Mouse (Mus musculus): Measurements from ENCODE around the gene Ryr3.
"Not testable (repeated sequence)": the region's sequence is repeated elsewhere in the genome, so short reads cannot be mapped to it uniquely, and the experiment has no call there.

Ryr3 gene

GRCm38 (mm10) chr2:113116788-113117187 lies 100.1 kb downstream of the Ryr3 start:
- in situ Hi-C loops (cut with MboI; ENCODE audit: low pct_unique_long_range_greater_than_20kb in 1 of 2, low sequenced_read_pairs in 2 of 2, unreplicated experiment in 1 of 2), result no loop called here

DNA sequence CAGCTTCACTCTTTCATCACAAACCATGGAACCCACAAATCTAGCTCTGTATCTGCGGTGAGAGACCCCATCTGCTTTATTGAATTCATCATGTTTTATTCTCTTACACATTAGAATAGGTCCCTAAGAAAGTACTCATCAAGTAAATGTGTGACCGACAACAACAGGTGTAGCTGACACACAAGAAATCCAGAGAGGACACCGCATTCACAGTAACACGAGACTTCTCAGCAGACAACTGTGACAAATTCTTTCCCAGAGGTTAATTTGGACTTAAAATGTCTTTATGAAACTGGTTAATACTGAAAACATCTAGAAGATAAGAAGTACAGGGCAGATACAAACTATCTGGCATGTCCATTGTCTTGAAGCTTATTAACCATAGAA lies 101.0 kb downstream of the Ryr3 start:
- in situ Hi-C loops (cut with MboI; ENCODE audit: low pct_unique_long_range_greater_than_20kb in 1 of 2, low sequenced_read_pairs in 2 of 2, unreplicated experiment in 1 of 2), result no loop called here

- in situ Hi-C loops (cut with MboI; ENCODE audit: low pct_unique_long_range_greater_than_20kb in 1 of 2, low sequenced_read_pairs in 2 of 2, unreplicated experiment in 1 of 2), result no loop called here
These were observed 101.5 kb downstream of the Ryr3 start for GRCm38 (mm10) chr2:113115248-113115896.

DNA sequence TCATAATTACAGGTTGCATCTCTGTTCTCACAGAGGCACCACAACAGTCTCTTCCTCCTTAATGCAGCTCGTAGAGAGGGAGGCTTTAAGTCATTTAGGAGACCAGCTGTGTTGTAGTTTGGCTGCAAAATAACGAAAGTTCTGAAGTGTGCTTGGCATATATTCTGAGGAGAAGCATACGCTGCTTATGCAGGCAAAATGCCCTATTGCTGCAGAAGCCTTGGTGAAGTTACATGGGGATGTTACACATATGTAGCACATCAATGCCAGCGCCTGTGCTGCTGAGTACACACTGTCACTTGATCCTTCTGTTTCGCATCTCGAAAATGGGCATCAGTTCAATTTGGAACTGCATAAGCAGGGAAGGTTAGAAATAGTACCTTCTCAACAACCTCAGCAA lies 112.3 kb downstream of the Ryr3 start:
- in situ Hi-C loops (cut with MboI; ENCODE audit: low pct_unique_long_range_greater_than_20kb in 1 of 2, low sequenced_read_pairs in 2 of 2, unreplicated experiment in 1 of 2), result no loop called here

DNA sequence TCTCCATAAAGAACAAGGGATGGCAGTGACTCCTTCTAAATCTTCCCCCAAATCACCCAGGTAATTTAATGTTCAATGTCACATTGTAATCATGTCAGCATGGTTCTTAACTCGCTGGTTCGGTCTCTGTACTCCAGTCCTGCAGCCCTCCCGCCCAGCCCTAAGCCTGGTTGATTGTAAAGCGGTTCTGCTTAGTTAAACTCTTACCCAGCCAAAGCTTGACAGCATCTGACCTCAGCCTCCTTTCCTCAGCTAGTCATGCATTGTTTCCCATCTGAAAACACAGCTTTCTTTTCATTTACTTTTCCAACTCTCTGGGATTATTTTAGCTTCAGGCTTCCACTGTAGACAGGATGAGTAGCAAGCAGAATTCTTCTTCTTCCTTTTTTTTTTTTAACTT lies 121.7 kb downstream of the Ryr3 start:
- in situ Hi-C loops (cut with MboI; ENCODE audit: low pct_unique_long_range_greater_than_20kb in 1 of 2, low sequenced_read_pairs in 2 of 2, unreplicated experiment in 1 of 2), result no loop called here

DNA sequence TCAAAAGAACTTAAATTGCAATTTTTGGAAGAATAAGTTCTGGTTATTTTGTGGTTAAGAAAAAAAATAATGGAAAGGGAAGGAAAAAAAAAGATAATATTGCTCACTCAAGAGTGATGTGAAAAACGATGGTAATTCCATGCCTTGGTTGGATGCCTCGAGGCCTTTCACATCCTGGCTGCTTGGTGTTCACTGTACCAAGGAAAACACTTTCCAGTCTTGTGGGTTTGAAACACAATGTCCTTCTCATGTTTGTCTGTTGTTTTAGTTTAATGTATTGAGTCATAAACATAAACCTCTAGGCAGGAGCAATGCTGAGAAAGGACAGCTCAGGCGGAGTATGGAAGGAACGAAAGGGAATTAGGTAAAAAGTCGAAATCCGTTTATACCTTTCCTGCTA lies 122.8 kb downstream of the Ryr3 start:
- in situ Hi-C loops (cut with MboI; ENCODE audit: low pct_unique_long_range_greater_than_20kb in 1 of 2, low sequenced_read_pairs in 2 of 2, unreplicated experiment in 1 of 2), result no loop called here

DNA sequence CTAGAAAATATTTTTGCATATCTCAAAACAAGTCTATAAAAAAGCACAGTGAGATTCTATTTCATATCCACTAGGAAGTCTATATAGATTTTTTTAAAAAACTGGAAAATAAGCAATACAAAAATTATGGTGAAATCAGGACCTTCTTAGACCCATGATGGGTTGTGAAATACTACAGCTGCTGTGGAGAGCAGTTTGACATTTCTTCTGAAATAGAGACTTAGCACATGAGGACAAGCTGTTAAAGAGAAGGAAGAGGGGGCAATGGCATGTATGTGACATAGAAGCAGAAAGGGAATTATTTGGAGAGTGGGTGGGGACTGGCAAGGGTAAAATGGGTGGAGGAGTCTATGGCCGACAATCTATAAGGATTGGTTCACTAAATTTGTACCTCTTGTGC lies 124.1 kb downstream of the Ryr3 start:
- in situ Hi-C loops (cut with MboI; ENCODE audit: low pct_unique_long_range_greater_than_20kb in 1 of 2, low sequenced_read_pairs in 2 of 2, unreplicated experiment in 1 of 2), result no loop called here

DNA sequence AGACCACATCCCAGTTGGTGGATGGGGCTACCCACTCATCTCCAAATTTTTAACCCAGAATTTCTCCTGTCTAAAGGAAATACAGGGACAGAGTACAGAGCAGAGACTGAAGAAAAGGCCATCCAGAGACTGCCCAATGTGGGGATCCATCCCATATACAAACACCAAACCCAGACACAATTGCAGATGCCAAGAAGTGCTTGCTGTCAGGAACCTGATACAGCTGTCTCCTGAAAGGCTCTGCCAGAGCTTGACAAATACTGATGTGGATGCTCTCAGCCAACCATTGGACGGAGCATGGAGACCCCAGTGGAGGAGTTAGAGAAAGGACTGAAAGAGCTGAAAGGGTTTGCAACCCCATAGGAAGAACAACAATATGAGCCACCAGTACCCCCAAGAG lies 125.6 kb downstream of the Ryr3 start:
- in situ Hi-C loops (cut with MboI; ENCODE audit: low pct_unique_long_range_greater_than_20kb in 1 of 2, low sequenced_read_pairs in 2 of 2, unreplicated experiment in 1 of 2), result not testable (repeated sequence)

GRCm38 (mm10) chr2:113076396-113076795 lies 140.5 kb downstream of the Ryr3 start:
- in situ Hi-C loops (cut with MboI; ENCODE audit: low pct_unique_long_range_greater_than_20kb in 1 of 2, low sequenced_read_pairs in 2 of 2, unreplicated experiment in 1 of 2), result no loop called here

- in situ Hi-C loops (cut with MboI; ENCODE audit: low pct_unique_long_range_greater_than_20kb in 1 of 2, low sequenced_read_pairs in 2 of 2, unreplicated experiment in 1 of 2), result no loop called here
These were observed 157.5 kb downstream of the Ryr3 start for GRCm38 (mm10) chr2:113059367-113059766.

DNA sequence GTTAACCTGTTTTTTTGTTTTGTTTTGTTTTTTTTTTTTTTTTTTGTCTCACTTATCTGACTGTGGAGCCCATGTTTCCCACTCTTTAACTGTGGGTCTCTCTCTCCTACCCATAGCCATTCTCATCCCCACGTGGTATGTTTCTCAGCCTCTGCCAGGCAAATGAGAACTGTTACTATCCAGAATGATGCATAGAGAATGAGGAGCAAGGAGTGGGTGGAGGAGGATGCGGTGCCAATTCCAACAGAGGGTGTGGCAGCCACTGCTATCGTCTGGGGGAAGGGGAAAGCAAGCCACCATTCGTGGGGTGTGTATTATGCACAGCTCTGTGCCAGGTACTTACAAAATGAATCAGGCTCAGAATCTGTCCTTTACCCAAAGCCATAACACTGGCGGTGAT lies 158.0 kb downstream of the Ryr3 start:
- in situ Hi-C loops (cut with MboI; ENCODE audit: low pct_unique_long_range_greater_than_20kb in 1 of 2, low sequenced_read_pairs in 2 of 2, unreplicated experiment in 1 of 2), result no loop called here

- in situ Hi-C loops (cut with MboI; ENCODE audit: low pct_unique_long_range_greater_than_20kb in 1 of 2, low sequenced_read_pairs in 2 of 2, unreplicated experiment in 1 of 2), result no loop called here
These were observed 158.8 kb downstream of the Ryr3 start for GRCm38 (mm10) chr2:113058116-113058515.

DNA sequence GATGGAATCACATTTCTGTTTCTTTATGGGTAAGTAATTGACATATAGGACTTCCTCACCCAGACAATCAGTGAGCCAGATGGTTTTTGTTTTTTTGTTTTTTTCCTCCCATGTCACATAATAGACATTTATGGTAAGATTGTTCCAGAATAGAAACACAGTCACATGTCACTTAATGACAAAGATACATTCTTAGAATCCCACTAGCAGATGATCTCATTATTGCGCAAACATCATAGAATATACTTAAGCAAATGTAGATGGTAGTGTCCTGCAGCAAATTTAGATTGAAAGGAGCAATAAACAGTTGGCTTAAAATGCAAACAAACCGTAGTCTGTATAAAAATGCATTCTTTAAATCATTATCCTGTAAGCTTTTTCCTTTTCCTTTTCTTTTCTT lies 161.3 kb downstream of the Ryr3 start:
- in situ Hi-C loops (cut with MboI; ENCODE audit: low pct_unique_long_range_greater_than_20kb in 1 of 2, low sequenced_read_pairs in 2 of 2, unreplicated experiment in 1 of 2), result no loop called here

DNA sequence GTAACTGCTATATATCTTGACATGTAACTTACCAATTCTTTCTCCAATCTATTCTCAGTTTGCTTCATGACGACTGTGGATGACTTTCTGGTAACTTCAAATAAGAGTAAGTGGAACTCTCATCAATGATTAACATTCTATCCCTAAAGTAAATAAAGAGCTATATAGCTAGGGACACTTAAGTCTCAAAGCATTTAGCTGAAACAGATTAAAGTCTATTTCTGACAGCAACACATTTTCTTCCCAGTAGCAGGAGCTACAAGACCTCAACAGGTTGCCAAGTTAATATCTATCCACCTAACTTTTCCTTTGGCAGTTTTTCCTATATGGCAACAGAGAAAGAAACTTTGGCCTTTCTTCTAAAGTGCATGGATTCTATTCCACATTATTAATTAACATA lies 167.1 kb downstream of the Ryr3 start:
- in situ Hi-C loops (cut with MboI; ENCODE audit: low pct_unique_long_range_greater_than_20kb in 1 of 2, low sequenced_read_pairs in 2 of 2, unreplicated experiment in 1 of 2), result no loop called here

DNA sequence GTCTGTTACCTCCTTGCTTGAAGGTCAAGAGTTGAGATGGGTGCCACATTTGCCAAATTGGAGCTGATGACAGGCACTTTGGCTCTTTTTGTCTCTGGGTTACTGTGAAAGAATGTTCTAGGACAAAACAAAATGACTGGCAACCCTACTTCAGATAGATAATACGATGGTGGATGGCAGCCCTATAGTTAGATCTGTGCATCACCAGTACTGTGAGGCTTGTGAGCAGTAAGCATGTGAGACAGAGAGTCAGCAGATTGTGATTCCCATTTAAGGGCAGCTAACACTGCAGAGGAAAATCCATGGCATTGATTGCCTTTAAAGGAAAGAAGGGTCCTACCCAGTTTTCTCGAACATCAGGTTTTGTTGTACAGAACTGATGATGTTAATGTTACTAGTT lies 180.3 kb downstream of the Ryr3 start:
- in situ Hi-C loops (cut with MboI; ENCODE audit: low pct_unique_long_range_greater_than_20kb in 1 of 2, low sequenced_read_pairs in 2 of 2, unreplicated experiment in 1 of 2), result no loop called here

- in situ Hi-C loops (cut with MboI; ENCODE audit: low pct_unique_long_range_greater_than_20kb in 1 of 2, low sequenced_read_pairs in 2 of 2, unreplicated experiment in 1 of 2), result no loop called here
These were observed 186.2 kb downstream of the Ryr3 start for GRCm38 (mm10) chr2:113030689-113031088.

- in situ Hi-C loops (cut with MboI; ENCODE audit: low pct_unique_long_range_greater_than_20kb in 1 of 2, low sequenced_read_pairs in 2 of 2, unreplicated experiment in 1 of 2), result no loop called here
These were observed 197.0 kb downstream of the Ryr3 start for GRCm38 (mm10) chr2:113019896-113020295.

DNA sequence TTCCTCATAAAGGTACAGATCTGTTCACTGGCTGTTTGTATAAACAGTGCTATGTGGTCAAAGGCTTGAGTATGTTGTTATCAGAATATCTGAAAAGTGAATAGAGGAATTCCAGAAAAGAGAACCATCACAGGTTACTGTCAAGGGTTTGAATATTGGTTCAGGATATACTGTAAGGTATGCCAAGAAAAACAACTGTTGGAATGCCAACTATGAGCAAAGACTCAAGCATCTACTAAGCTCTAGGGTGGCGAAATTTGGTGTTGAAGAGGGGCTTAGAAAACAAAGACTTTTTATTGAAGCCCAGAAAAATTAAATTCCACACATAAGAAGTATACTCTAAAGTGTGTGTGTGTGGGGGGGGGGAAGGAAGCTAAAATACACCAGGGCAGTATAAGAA lies 198.6 kb downstream of the Ryr3 start:
- in situ Hi-C loops (cut with MboI; ENCODE audit: low pct_unique_long_range_greater_than_20kb in 1 of 2, low sequenced_read_pairs in 2 of 2, unreplicated experiment in 1 of 2), result no loop called here

- in situ Hi-C loops (cut with MboI; ENCODE audit: low pct_unique_long_range_greater_than_20kb in 1 of 2, low sequenced_read_pairs in 2 of 2, unreplicated experiment in 1 of 2), result no loop called here
These were observed 200.7 kb downstream of the Ryr3 start for GRCm38 (mm10) chr2:113016236-113016635.

DNA sequence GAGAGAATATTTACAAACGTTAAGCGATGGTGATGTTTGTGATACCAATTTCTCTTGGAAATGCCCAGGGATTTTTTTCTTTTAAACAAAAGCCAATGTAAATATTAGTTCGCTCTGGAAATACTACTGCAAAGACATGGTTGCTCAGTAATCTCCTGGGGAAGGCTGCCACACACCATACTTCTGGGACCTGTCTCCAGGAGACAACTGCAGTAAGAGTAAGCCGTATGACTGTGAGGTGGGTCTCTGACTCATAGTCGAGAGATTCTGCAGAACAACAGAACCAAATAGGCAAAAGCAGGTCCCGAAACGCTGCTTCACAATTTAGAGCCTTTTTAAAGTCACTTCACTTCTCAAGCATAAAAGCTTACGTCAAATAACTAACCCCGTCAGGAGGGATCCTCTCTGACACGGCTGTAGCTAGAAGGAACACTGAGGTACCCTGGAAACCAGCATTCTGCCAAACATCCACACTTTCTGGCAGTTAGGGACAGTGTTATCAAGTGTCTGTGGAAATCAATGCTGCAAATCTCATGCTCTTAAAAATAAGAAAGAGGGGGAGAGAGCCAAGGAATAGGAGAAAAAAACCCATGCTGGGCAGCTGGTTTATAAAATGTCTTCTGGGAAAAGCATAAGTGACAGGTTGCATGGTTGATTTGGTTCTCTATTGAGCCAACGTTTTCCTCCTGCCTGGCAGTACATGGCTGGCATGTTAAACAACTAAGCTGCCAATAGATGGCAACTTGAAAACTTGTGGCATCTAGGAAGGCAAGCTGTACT lies 207.7 kb downstream of the Ryr3 start:
- in situ Hi-C loops (cut with MboI; ENCODE audit: low pct_unique_long_range_greater_than_20kb in 1 of 2, low sequenced_read_pairs in 2 of 2, unreplicated experiment in 1 of 2), result no loop called here

All from mouse embryonic stem cell (cell line).